Mouse (Mus musculus): ENCODE data around the gene Dcdc2b. TPM values are rescaled to one million over a fixed set of nuclear protein-coding genes. Genes with fewer than 3 reads are reported as not detected.

Dcdc2b gene
- polyA plus RNA-seq (2012; rRNA removed) = 11.1 and 11.3 TPM in 2 replicates

GRCm38 (mm10) chr4:129614093-129614492 is at the start of gene Dcdc2b:
Dcdc2b (minus strand) TSS chr4:129614257.
- TF ChIP-seq POLR2A (IDR thresholded peaks at IDR 0.05; ENCODE audit: extremely low read depth, insufficient read depth, low read length) = no peak
- TF ChIP-seq CTCF (IDR thresholded peaks at IDR 0.05; ENCODE audit: extremely low read depth, insufficient read depth, low read length) = no peak
- Histone ChIP-seq H3K27ac (ENCODE audit: insufficient read depth, low read length) (no peak within 1 kb of the TSS), H3K4me3 (ENCODE audit: insufficient read depth, low read length) (no peak within 1 kb of the TSS), H3K4me1 (ENCODE audit: control insufficient read depth, insufficient read depth, low read length) (0 out of 2 replicates have a peak, but pooled peaks cover 1% of the 10 kb centered on the region)

DNA sequence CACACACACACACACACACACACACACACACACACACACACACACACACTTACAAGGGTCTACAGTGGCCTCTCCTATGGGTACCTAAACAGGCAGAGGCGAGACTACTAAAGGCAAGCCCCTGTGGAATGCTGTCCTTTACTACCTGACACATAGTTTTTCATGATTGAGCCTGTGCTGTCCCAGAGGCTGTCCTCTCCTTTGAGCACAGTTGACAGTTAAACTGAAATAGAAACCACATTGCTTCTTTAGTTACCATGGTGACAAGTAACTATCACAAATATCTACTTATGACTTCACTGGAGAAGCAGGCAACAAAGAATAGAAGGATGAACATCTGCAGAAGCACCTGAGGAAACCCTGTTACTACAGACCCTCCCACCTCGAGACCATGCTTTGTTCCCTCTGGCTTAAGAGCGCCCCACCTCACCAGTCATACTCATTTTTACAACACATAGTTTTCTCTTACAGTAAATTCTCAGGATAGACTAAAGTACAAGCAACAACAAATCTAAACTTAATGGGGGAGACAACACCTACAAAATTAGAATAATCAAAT is 48.3 kb upstream of the Dcdc2b start:
- Histone ChIP-seq H3K4me1 (ENCODE audit: control insufficient read depth, insufficient read depth, low read length) (peaks cover 10% of the 10 kb centered on the region), H3K4me3 (ENCODE audit: insufficient read depth, low read length) (no peak overlapping the region), H3K27ac (ENCODE audit: insufficient read depth, low read length) (no peak overlapping the region)
- no peak for TF ChIP-seq POLR2A (IDR thresholded peaks at IDR 0.05; ENCODE audit: extremely low read depth, insufficient read depth, low read length)
- no peak for TF ChIP-seq CTCF (IDR thresholded peaks at IDR 0.05; ENCODE audit: extremely low read depth, insufficient read depth, low read length)

GRCm38 (mm10) chr4:129661584-129661983 is 47.5 kb upstream of the Dcdc2b start:
- Histone ChIP-seq H3K27ac (ENCODE audit: insufficient read depth, low read length) (no peak overlapping the region), H3K4me1 (ENCODE audit: control insufficient read depth, insufficient read depth, low read length) (peaks cover 10% of the 10 kb centered on the region), H3K4me3 (ENCODE audit: insufficient read depth, low read length) (no peak overlapping the region)
- no peak for TF ChIP-seq CTCF (IDR thresholded peaks at IDR 0.05; ENCODE audit: extremely low read depth, insufficient read depth, low read length)

GRCm38 (mm10) chr4:129654770-129655169 is 40.7 kb upstream of the Dcdc2b start:
- no peak overlapping the region for H3K27ac ChIP-seq (ENCODE audit: insufficient read depth, low read length)
- H3K4me3 ChIP-seq (ENCODE audit: insufficient read depth, low read length) = no peak overlapping the region
- TF ChIP-seq POLR2A (IDR thresholded peaks at IDR 0.05; ENCODE audit: extremely low read depth, insufficient read depth, low read length) = no peak
- TF ChIP-seq CTCF (IDR thresholded peaks at IDR 0.05; ENCODE audit: extremely low read depth, insufficient read depth, low read length) = no peak
- H3K4me1 ChIP-seq (ENCODE audit: control insufficient read depth, insufficient read depth, low read length) = no peaks in the 10 kb centered on the region

- no peak overlapping the region for H3K4me3 ChIP-seq (ENCODE audit: insufficient read depth, low read length)
- no peak overlapping the region for H3K27ac ChIP-seq (ENCODE audit: insufficient read depth, low read length)
- TF ChIP-seq CTCF (IDR thresholded peaks at IDR 0.05; ENCODE audit: extremely low read depth, insufficient read depth, low read length) = no peak
- no peak for TF ChIP-seq POLR2A (IDR thresholded peaks at IDR 0.05; ENCODE audit: extremely low read depth, insufficient read depth, low read length)
- H3K4me1 ChIP-seq (ENCODE audit: control insufficient read depth, insufficient read depth, low read length) = peaks cover 7% of the 10 kb centered on the region
Observed at GRCm38 (mm10) chr4:129650359-129650758, 36.3 kb upstream of the Dcdc2b start.

GRCm38 (mm10) chr4:129648656-129649055 is 34.6 kb upstream of the Dcdc2b start:
- Histone ChIP-seq H3K27ac (ENCODE audit: insufficient read depth, low read length) (no peak overlapping the region), H3K4me1 (ENCODE audit: control insufficient read depth, insufficient read depth, low read length) (peaks cover 12% of the 10 kb centered on the region), H3K4me3 (ENCODE audit: insufficient read depth, low read length) (no peak overlapping the region)
- TF ChIP-seq CTCF (IDR thresholded peaks at IDR 0.05; ENCODE audit: extremely low read depth, insufficient read depth, low read length) = no peak
- no peak for TF ChIP-seq POLR2A (IDR thresholded peaks at IDR 0.05; ENCODE audit: extremely low read depth, insufficient read depth, low read length)

DNA sequence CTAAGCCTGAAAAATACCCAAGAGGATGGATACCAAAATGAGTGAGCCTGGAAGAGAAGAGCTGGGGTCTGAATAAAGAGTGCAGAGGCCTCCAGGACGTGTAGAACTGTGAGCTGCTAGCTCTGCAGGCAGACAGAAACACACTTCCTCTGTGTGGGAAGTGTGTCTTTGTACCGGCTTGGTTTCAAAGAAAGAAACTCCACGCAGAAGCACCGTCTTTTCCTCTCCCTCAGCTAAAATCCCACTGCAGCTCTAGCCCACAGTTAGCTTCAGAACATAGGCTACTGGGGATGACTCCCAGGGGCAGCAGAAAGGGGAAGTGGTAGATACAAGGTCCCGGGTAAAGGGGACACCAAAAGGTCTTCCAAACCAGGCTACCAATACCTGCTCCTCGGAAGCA is 31.1 kb upstream of the Dcdc2b start:
- Histone ChIP-seq H3K4me3 (ENCODE audit: insufficient read depth, low read length) (no peak overlapping the region), H3K27ac (ENCODE audit: insufficient read depth, low read length) (peak overlapping the region; percentile 46; the same call in 1 of the 2 replicates), H3K4me1 (ENCODE audit: control insufficient read depth, insufficient read depth, low read length) (peaks cover 12% of the 10 kb centered on the region)
- no peak for TF ChIP-seq CTCF (IDR thresholded peaks at IDR 0.05; ENCODE audit: extremely low read depth, insufficient read depth, low read length)
- TF ChIP-seq POLR2A (IDR thresholded peaks at IDR 0.05; ENCODE audit: extremely low read depth, insufficient read depth, low read length) = no peak

DNA sequence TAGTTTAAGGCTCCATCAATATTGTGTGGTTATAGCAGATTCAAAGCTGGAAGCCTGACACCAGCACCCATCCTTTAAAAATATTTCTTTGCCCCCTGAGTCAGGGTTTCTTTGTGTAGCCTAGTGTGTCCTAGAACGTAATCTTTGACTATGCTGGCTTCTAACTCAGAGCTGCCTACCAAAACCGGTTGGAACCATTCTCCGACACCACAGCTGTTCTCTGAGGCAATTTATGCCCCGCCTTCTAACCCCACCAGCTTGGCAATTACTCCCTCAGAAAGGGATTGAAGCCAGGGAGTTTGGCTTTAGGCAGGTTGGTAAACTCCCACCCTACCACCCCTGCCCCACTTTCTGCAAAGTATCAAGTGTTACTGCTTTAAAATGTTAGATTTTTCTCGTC is 27.7 kb upstream of the Dcdc2b start:
- H3K4me3 ChIP-seq (ENCODE audit: insufficient read depth, low read length) = no peak overlapping the region
- no peak for TF ChIP-seq POLR2A (IDR thresholded peaks at IDR 0.05; ENCODE audit: extremely low read depth, insufficient read depth, low read length)
- TF ChIP-seq CTCF (IDR thresholded peaks at IDR 0.05; ENCODE audit: extremely low read depth, insufficient read depth, low read length) = no peak
- H3K27ac ChIP-seq (ENCODE audit: insufficient read depth, low read length) = no peak overlapping the region
- peaks cover 19% of the 10 kb centered on the region for H3K4me1 ChIP-seq (ENCODE audit: control insufficient read depth, insufficient read depth, low read length)

- Histone ChIP-seq H3K27ac (ENCODE audit: insufficient read depth, low read length) (peak within 1 kb of the TSS; percentile 83), H3K4me1 (ENCODE audit: control insufficient read depth, insufficient read depth, low read length) (peaks cover 16% of the 10 kb centered on the region), H3K4me3 (ENCODE audit: insufficient read depth, low read length) (peak within 1 kb of the TSS; percentile 59)
- TF ChIP-seq POLR2A (IDR thresholded peaks at IDR 0.05; ENCODE audit: extremely low read depth, insufficient read depth, low read length) = peak; percentile 93; the same call in 1 of the 2 replicates
- no peak for TF ChIP-seq CTCF (IDR thresholded peaks at IDR 0.05; ENCODE audit: extremely low read depth, insufficient read depth, low read length)
Observed at GRCm38 (mm10) chr4:129640638-129641467, 26.8 kb upstream of the Dcdc2b start, which contains the start of gene Txlna. Txlna (minus strand) TSS chr4:129641065.
